Mouse (Mus musculus) layer of hippocampus, postnatal 25 days (tissue): ENCODE results near the gene Npy4r. TPM values are rescaled to one million over a fixed set of nuclear protein-coding genes. Genes with fewer than 3 reads are reported as not detected.

Experiments
- DNase-seq, 2 experiments: peaks; one replicate each; pipeline ENCODE4 v3.0.0; 2022; ENCODE audit warnings: mixed read lengths in 2 of 2, low spot score in 1 of 2; ENCODE audit errors: extremely low spot score in 1 of 2
- total RNA-seq, 2 experiments: library from RNA; stranded (reverse); gene quantifications; 2 replicates each; pipeline ENCODE4 v1.2.3; 2021

Npy4r gene
- total RNA-seq, 2 experiments from 2014 or later = not detected

GRCm38 (mm10) chr14:34120016-34120910 lies 32.0 kb downstream of the Npy4r start:
- no peak for DNase-seq

- no peak for DNase-seq
These were observed 33.1 kb downstream of the Npy4r start for GRCm38 (mm10) chr14:34119046-34119723.

GRCm38 (mm10) chr14:34114311-34114710 lies 38.0 kb downstream of the Npy4r start:
- no peak for DNase-seq

GRCm38 (mm10) chr14:34107594-34107993 lies 44.7 kb downstream of the Npy4r start:
- DNase-seq = no peak

GRCm38 (mm10) chr14:34106389-34107062 lies 45.8 kb downstream of the Npy4r start:
- DNase-seq = peak in 1 of 2 experiments; percentile 51

- peak; percentile 28 to 59 for DNase-seq
These were observed 47.4 kb downstream of the Npy4r start for GRCm38 (mm10) chr14:34104892-34105291.

GRCm38 (mm10) chr14:34103855-34104254 lies 48.4 kb downstream of the Npy4r start:
- no peak for DNase-seq

- DNase-seq = no peak
These were observed 49.7 kb downstream of the Npy4r start, which contains the start of gene A630023A22Rik for GRCm38 (mm10) chr14:34102601-34103000. TSS of gene A630023A22Rik (minus strand) at chr14:34102754.

- DNase-seq = no peak
These were observed 56.1 kb downstream of the Npy4r start for GRCm38 (mm10) chr14:34096161-34096560.

Other genes with a start within 250 kb of the Npy4r start
- gene Gdf10, start 228.9 kb downstream of the Npy4r start, total RNA-seq = 1 to 10 TPM; 6.9 to 7.0 TPM
- not detected for gene Gdf2, start 211.4 kb downstream of the Npy4r start, total RNA-seq
- not detected for gene Rbp3, start 198.5 kb downstream of the Npy4r start, total RNA-seq
- 1 to 10 TPM; 6.6 to 7.3 TPM for gene Zfp488, start 173.7 kb downstream of the Npy4r start, total RNA-seq
- gene Gm30083, start 137.3 kb downstream of the Npy4r start, total RNA-seq = not detected
- gene Gm5460, start 135.7 kb downstream of the Npy4r start, total RNA-seq = not detected
- not detected for gene Antxrl, start 99.8 kb downstream of the Npy4r start, total RNA-seq
- gene Anxa8, start 66.5 kb downstream of the Npy4r start, total RNA-seq = under 1 TPM in 1 of 2 experiments, not detected in 1; 0.15 TPM
- gene A630023A22Rik, start 49.7 kb downstream of the Npy4r start, total RNA-seq = not detected
- gene Gprin2, start 49.2 kb upstream of the Npy4r start, total RNA-seq = 1 to 10 TPM; 1.6 to 2.8 TPM
- gene Syt15, start 67.1 kb upstream of the Npy4r start, total RNA-seq = 1 to 10 TPM in 1 of 2 experiments, under 1 TPM in 1; 0.49 to 1.5 TPM
- 10 to 100 TPM; 14.1 to 15.5 TPM for gene Shld2, start 158.0 kb upstream of the Npy4r start, total RNA-seq
- 100 to 1,000 TPM; 288 to 343 TPM for gene Glud1, start 158.2 kb upstream of the Npy4r start, total RNA-seq
- gene Fam25c, start 202.9 kb upstream of the Npy4r start, total RNA-seq = not detected
- gene Sncg, start 222.3 kb upstream of the Npy4r start, total RNA-seq = 1 to 10 TPM; 4.6 to 6.3 TPM
- 1 to 10 TPM; 3.5 to 3.9 TPM for gene Mmrn2, start 223.0 kb upstream of the Npy4r start, total RNA-seq